Mouse (Mus musculus) layer of hippocampus, postnatal 36 days (tissue): Measurements from ENCODE around the gene Cdh13. TPM values are rescaled to one million over a fixed set of nuclear protein-coding genes. Genes with fewer than 3 reads are reported as not detected.

Experiments
- DNase-seq, 2 experiments: peaks; one replicate each; pipeline ENCODE4 v3.0.0; 2022
- total RNA-seq, 2 experiments: library from RNA; stranded (reverse); gene quantifications; 2 replicates each; pipeline ENCODE4 v1.2.3; 2021

Gene Cdh13
- total RNA-seq, 2 experiments from 2014 or later = 37.3 to 41.5 TPM

- DNase-seq = no peak
Measured at GRCm38 (mm10) chr8:118448011-118448410, 164.5 kb downstream of the Cdh13 start.

DNA sequence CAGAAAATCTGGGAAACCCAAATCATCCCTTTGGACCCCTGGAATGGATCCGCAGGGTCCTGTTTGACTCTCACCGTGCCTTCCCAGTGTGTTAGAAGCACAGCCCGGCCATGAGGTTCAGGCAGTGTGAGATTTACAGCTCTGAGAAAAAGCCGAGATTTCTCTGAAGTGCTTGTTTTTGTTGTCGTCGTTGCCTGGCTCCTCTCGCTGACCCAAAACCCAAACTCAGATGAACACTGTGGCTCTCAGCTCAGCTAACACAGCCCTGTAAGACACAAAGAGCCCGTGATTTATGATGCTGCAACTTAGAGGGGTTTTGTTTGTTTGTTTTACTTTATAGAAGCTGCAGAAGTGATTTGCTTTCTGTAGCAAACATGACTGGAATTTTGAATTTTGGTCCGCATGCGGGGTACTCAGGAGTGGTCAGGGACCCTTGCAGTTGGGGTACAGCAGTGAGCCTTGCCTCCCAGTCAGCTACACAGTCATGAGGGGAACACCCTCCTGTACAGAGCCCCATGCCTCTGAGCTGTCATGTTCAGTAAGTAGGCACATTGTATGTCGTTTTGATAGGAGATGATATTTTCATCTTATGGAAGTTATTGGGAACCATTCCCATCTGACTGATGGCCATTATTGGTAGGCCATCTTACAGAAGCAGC, 169.0 kb downstream of the Cdh13 start:
- no peak for DNase-seq

GRCm38 (mm10) chr8:118455245-118455644, 171.7 kb downstream of the Cdh13 start:
- DNase-seq = no peak

- no peak for DNase-seq
Measured at GRCm38 (mm10) chr8:118465330-118465948, 181.9 kb downstream of the Cdh13 start.

- no peak for DNase-seq
Measured at GRCm38 (mm10) chr8:118477587-118477986, 194.1 kb downstream of the Cdh13 start.

DNA sequence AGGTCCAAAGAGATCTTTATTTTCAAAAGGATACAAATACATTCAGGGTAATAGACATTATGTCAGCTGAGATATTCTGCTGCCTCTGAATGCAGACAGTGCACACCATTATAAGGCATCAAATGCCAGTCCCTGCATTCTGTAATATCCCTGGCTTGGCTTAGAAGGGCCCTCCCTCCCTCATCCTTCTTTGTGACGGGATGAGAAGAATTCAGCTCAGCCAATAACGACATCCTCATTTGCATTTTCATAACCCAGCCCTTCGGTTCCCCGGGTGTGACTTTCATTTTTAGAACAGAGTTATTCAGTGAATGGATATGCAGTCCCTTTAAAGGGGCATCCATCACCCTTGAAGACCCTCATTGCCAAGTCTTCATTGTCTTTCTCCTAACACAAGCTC, 205.2 kb downstream of the Cdh13 start:
- no peak for DNase-seq

- DNase-seq = no peak
Measured at GRCm38 (mm10) chr8:118502509-118502908, 219.0 kb downstream of the Cdh13 start.

DNA sequence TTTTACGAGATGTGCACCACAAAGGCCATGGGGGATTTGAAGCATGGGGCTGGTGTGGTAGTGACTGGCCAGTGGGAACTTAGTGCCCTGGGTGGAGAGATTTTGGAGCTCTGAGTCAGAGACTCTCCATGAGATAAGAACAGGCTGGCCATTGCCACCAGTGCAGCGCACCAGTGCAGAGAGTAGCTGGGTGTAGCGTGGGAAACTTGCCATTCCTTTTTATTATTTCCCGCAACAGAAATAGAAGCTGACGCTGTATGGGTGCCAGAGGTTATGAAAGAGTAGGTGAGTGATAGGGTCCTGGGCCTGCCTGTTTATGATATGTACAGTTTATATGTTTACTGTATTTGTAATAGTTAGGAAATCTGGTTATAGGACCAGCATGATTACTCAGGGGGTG, 225.9 kb downstream of the Cdh13 start:
- no peak for DNase-seq

- DNase-seq = no peak
Measured at GRCm38 (mm10) chr8:118513259-118513658, 229.7 kb downstream of the Cdh13 start.

- DNase-seq = no peak
Measured at GRCm38 (mm10) chr8:118515616-118516015, 232.1 kb downstream of the Cdh13 start.

- DNase-seq = peak in 1 of 2 experiments; percentile 14
Measured at GRCm38 (mm10) chr8:118517071-118517470, 233.5 kb downstream of the Cdh13 start.

- DNase-seq = peak; percentile 29 to 35
Measured at GRCm38 (mm10) chr8:118518030-118518741, 234.7 kb downstream of the Cdh13 start.

GRCm38 (mm10) chr8:118518742-118519102, 235.2 kb downstream of the Cdh13 start:
- DNase-seq = no peak

- no peak for DNase-seq
Measured at GRCm38 (mm10) chr8:118523922-118524321, 240.4 kb downstream of the Cdh13 start.

DNA sequence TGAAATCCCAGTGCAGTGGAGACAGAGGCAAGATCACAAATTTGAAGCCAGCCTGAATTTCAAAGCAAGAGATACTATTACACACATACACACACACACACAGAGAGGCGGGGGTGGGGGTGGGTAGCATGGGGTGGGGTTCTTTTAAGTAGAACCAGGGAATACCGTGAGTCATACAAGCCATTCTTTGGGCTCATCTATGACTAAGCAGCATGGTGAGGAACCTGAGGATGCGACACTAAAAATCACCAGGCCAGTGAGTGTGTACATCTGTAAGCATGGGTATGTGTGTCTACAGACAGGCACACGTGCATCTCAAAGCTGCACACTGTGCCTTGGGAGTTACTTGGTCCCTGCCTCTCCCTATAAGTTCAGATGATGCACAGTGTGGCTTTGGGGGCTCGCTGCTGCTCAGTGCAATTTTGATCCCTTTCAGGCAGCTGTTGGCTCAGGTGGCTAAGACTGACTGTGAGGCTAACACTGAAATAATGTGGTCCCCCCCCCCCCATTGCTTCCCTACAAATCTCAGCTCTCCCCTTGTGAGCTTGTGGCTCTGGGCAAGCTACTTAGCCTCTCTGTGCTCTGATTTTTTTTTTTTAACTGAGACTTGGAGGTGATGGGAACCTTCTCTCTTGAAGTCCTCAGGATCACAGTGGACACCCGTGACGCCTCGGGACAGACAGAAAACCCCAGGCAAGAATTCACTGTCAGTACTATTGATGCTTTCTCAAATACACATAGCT, 255.5 kb downstream of the Cdh13 start:
- no peak for DNase-seq

DNA sequence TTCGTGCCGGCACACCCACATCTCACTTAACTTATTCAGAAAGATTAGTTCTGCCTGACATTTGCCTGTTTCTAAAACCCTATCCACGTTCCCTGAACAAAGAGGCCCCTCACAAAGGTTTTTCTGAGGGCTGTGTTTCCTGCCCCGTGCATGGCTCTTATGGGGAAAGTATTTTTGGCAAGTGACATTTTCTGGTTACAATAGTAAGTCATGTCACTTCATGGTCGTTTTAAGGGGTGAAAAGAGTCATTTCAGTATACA, 256.0 kb downstream of the Cdh13 start:
- no peak for DNase-seq

DNA sequence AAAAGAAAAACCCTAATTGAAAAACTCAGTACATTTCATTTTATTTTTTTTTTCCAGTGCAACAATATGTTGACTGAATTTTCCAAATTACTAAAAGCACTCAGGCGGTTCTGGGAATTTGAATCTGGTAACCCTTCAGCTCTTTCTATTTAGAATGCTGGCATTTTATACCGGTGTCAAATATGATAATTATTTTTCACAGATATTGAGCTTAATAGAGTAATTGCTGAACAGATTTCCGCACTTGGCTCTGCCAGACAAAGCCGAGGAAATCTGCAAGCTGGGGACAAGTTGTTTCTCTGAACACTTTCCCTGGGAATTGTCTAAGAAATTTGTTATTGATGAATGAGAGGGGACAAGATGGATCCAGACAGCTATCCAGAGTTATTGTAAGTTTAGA, 256.4 kb downstream of the Cdh13 start:
- peak in 1 of 2 experiments; percentile 16 for DNase-seq

DNA sequence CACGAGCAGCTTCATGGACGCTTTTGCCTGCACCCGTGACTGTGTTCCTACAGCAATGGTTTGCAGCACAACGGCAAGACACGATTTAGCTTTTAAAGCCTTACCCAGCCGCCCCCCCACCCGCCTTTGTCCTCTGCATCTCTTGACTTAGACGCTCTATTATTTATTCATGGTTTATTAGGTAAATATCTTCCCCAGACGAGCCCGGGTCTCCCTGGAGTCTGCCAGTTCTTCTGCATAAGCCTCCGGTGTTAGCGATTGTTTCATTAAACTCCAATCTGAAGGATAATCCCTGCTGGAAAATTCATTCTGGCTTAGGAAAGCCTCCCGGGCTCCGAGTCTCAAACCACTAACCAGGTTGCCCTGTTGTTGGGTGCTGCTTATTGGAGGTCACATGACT, 268.9 kb downstream of the Cdh13 start:
- no peak for DNase-seq

GRCm38 (mm10) chr8:118552842-118553241, 269.3 kb downstream of the Cdh13 start:
- no peak for DNase-seq

- no peak for DNase-seq
Measured at GRCm38 (mm10) chr8:118564024-118564423, 280.5 kb downstream of the Cdh13 start.

DNA sequence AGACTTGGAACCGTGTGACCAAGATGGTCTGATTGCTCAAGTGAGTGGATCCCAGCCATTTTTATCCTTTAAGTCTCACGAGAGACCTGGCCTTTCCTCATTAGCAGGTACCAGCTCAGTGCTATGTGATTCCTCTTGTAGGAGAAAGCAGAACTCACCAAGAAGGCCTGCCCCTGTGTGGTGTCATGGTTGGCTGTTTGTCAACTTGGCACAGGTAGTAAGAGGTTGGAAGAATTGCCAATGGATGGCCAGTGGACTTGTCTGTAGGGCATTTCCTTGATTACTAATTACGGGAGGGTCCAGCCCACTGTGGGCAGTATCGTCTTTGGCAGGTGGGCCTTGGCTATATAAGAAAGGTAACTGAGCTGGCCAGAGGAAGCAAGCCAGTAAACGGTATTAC, 281.7 kb downstream of the Cdh13 start:
- no peak for DNase-seq

DNA sequence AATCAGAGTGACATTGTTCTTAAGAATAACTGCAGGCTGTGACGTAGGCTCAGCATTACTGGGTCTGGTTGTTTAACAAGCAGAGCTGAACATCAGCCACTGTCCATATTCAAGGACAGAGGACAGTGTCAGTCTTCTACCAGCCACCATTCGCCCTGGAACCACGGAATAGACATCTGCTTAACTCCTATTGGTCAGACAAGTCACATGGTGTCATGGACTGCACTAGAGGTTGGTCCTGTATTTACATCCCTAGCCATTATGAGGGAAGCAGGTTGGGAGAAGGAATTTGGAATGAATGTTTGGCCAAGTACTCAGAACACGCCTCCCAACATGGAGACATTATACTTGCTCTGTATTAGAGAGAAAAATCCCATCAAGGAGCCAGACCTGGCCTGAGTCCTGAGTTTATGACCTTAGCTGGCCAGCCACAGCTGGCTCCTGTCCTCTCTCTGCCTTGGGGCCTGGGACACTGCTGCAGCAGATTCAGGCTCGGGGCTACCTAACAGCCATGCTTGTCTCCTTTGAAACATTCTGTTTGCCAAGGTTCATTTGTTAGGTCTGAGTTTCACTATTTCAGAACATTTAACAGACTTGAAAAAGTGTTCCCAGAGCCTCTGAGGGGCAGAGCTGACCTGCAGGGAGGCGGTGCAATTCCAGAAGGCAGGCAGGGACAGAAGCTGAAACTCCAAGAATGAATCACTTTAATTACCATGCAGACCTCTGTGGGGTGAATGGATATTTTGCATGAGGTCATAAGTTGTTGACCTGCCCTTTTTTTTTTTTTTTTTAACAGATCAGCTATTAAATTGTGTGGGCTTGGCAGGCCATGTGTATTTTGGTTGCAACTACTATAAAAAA, 282.6 kb downstream of the Cdh13 start:
- DNase-seq = no peak
